Comparison of ENCODE assay signal across 8 mouse cellular contexts in genomic region chr9:57759289-57759688, GRCm38 (mm10). TPM values are rescaled to one million over a fixed set of nuclear protein-coding genes. Genes with fewer than 3 reads are reported as not detected.
DNase-seq lines count a peak whose midpoint lies in the region; ATAC-seq and TF ChIP-seq lines count a peak whose summit lies in the region.

No protein-coding gene starts in this region.

- H3K9me3 ChIP-seq in kidney, embryonic 16.5 days (ENCODE audit: low read length): no peaks in the 10 kb centered on the region

- DNase-seq in kidney, adult 18-20 months: peak; percentile 89
- DNase-seq in adrenal gland, postnatal 4 days (ENCODE audit: low spot score in 2 of 2): peak; percentile 42 to 62
- DNase-seq in heart, postnatal 14 days: peak; percentile 76 to 84
- DNase-seq in layer of hippocampus, postnatal 14 days (ENCODE audit: low spot score in 2 of 2): peak; percentile 65 to 67
- peak; percentile 80 to 89 for DNase-seq in spleen, postnatal 4 days (ENCODE audit: low spot score in 2 of 2)

- no peak overlapping the region for H3K9ac ChIP-seq in kidney, embryonic 16.5 days (replicated peaks; ENCODE audit: low read length)

- H3K4me3 ChIP-seq in kidney, embryonic 16.5 days (ENCODE audit: low read length): no peak overlapping the region
- no peak overlapping the region for H3K4me3 ChIP-seq in embryonic fibroblast, embryonic 13.5 days (ENCODE audit: insufficient read depth, low read length)

- no peak overlapping the region for H3K4me2 ChIP-seq in kidney, embryonic 16.5 days (replicated peaks; ENCODE audit: low read depth, low read length)

- peaks cover 26% of the 10 kb centered on the region for H3K4me1 ChIP-seq in kidney, embryonic 16.5 days (ENCODE audit: insufficient read depth, low read length)
- H3K4me1 ChIP-seq in embryonic fibroblast, embryonic 13.5 days (ENCODE audit: control insufficient read depth, insufficient read depth, low read length): peaks cover 6% of the 10 kb centered on the region

- no peaks in the 10 kb centered on the region for H3K27me3 ChIP-seq in kidney, embryonic 16.5 days (ENCODE audit: insufficient read depth, low read length)

- intact Hi-C loops in heart, postnatal 14 days (cut with DNase I): loop anchor here (10.0 kb wide), 1 partner anchor 214 kb away; no protein-coding TSS in a partner anchor

- 26% methylated on average over 6 of the region's 6 CpGs for WGBS in kidney, embryonic 16.5 days

- no peak for ATAC-seq in kidney, embryonic 16.5 days (ENCODE audit: low FRiP score, low TSS enrichment)
- peak; percentile 76 for ATAC-seq in megakaryocyte, adult 5-6 weeks (ENCODE audit: poor library complexity, severe bottlenecking)

- H3K36me3 ChIP-seq in kidney, embryonic 16.5 days (ENCODE audit: insufficient read depth, low read length): peaks cover 58% of the 10 kb centered on the region

- peak; percentile 94 for TF ChIP-seq CTCF in embryonic fibroblast, embryonic 13.5 days (IDR thresholded peaks at IDR 0.05; ENCODE audit: borderline replicate concordance, insufficient read depth, low read length)

- no peak for TF ChIP-seq POLR2A in embryonic fibroblast, embryonic 13.5 days (IDR thresholded peaks at IDR 0.05; ENCODE audit: low read depth, low read length)

- no peak overlapping the region for H3K27ac ChIP-seq in kidney, embryonic 16.5 days (ENCODE audit: low read length)
- H3K27ac ChIP-seq in embryonic fibroblast, embryonic 13.5 days (ENCODE audit: insufficient read depth, low read length): no peak overlapping the region

RNA-seq across cellular contexts. Expression of gene Clk3, which starts 6.4 kb away (rescaled TPM):
- polyA plus RNA-seq in kidney, embryonic 16.5 days (2015; fragmentation: Nextera tagmentation; extraction: Ambion mirVana): 82.0 and 90.0 TPM in 2 replicates
- total RNA-seq in adrenal gland, postnatal 4 days (2021): 10 to 100 TPM; 72.6 to 82.5 TPM
- 46.4 and 54.8 TPM in 2 replicates for polyA plus RNA-seq in embryonic fibroblast, embryonic 13.5 days (2011; ENCODE audit: insufficient read length, low read depth, missing spikeins)
- 10 to 100 TPM; 32.7 to 40.8 TPM for total RNA-seq in heart, postnatal 14 days (2021)
- total RNA-seq in layer of hippocampus, postnatal 14 days (2021): 10 to 100 TPM; 65.6 to 82.9 TPM
- total RNA-seq in megakaryocyte, adult 5-6 weeks (2015): 55.8 and 59.7 TPM in 2 replicates
- total RNA-seq in megakaryocyte, adult 5-6 weeks (2017): 60.0 and 91.1 TPM in 2 replicates

RNA-seq across cellular contexts. Expression of gene Edc3, which starts 50.9 kb away (rescaled TPM):
- 39.2 and 41.2 TPM in 2 replicates for polyA plus RNA-seq in kidney, embryonic 16.5 days (2015; fragmentation: Nextera tagmentation; extraction: Ambion mirVana)
- total RNA-seq in adrenal gland, postnatal 4 days (2021): 10 to 100 TPM; 19.0 to 20.4 TPM
- polyA plus RNA-seq in embryonic fibroblast, embryonic 13.5 days (2011; ENCODE audit: insufficient read length, low read depth, missing spikeins): 16.6 and 19.8 TPM in 2 replicates
- 1 to 10 TPM; 6.6 to 7.4 TPM for total RNA-seq in heart, postnatal 14 days (2021)
- 10 to 100 TPM; 12.8 to 14.2 TPM for total RNA-seq in layer of hippocampus, postnatal 14 days (2021)
- total RNA-seq in megakaryocyte, adult 5-6 weeks (2015): 5.5 and 5.7 TPM in 2 replicates
- 3.7 and 4.9 TPM in 2 replicates for total RNA-seq in megakaryocyte, adult 5-6 weeks (2017)
